Mouse (Mus musculus) lung, embryonic 14.5 days (tissue): ENCODE data around the gene Ldhd. TPM values are rescaled to one million over a fixed set of nuclear protein-coding genes. Genes with fewer than 3 reads are reported as not detected.

Experiments
- ATAC-seq: fragments of 200-750 bp; cut with Nextera tagmentation; 2 replicates; pipeline ENCODE4 v1.8.0; 2017; ENCODE audit warnings: mild to moderate bottlenecking, moderate TSS enrichment, moderate library complexity; ENCODE audit not compliant: insufficient read depth
- DNase-seq: peaks from one replicate; pipeline ENCODE4 v3.0.0-alpha.2; 2015
- H3K27ac ChIP-seq: fragments of 300-500 bp; sonication (generic); 2 replicates; pipeline ENCODE4 v1.5.1; 2014; ENCODE audit warnings: low read depth, mild to moderate bottlenecking, moderate library complexity
- H3K27me3 ChIP-seq: fragments of 300-500 bp; sonication (generic); 2 replicates; pipeline ENCODE4 v1.6.1; 2014; ENCODE audit warnings: low read length, control low read depth; ENCODE audit not compliant: insufficient read depth
- H3K36me3 ChIP-seq: fragments of 300-500 bp; sonication (generic); 2 replicates; pipeline ENCODE4 v1.6.1; 2014; ENCODE audit warnings: control low read depth; ENCODE audit not compliant: insufficient read depth
- H3K4me1 ChIP-seq: fragments of 300-500 bp; sonication (generic); 2 replicates; pipeline ENCODE4 v1.6.1; 2014; ENCODE audit warnings: antibody characterized with exemption, control low read depth; ENCODE audit not compliant: insufficient read depth
- H3K4me2 ChIP-seq: fragments of 300-500 bp; sonication (generic); 2 replicates; pipeline ENCODE4 v1.6.1; 2014; ENCODE audit warnings: mild to moderate bottlenecking
- H3K4me3 ChIP-seq: fragments of 300-500 bp; sonication (generic); 2 replicates; pipeline ENCODE4 v1.5.1; 2014; ENCODE audit warnings: low read depth, low read length
- H3K9ac ChIP-seq: fragments of 300-500 bp; sonication (generic); 2 replicates; pipeline ENCODE4 v1.6.1; 2014
- H3K9me3 ChIP-seq: fragments of 300-500 bp; sonication (generic); 2 replicates; pipeline ENCODE4 v1.6.1; 2016; ENCODE audit warnings: low read depth, low read length, control low read depth
- CTCF ChIP-seq: IDR thresholded peaks from 2 replicates; pipeline ENCODE4 v1.5.1; 2016; ENCODE audit warnings: antibody characterized with exemption, low read depth
- WGBS: fragments of 180-500 bp; shearing (Covaris S2); extraction: QIAGEN DNeasy Blood & Tissue Kit; methylation state at CpG from one replicate; pipeline ENCODE4 v1.1.7; 2014; 5-methylcytosine and 5-hydroxymethylcytosine counted together
- polyA plus RNA-seq: library from polyadenylated mRNA; unstranded; fragments of >200 nt; fragmentation: Nextera tagmentation; extraction: Ambion mirVana; gene quantifications from 2 replicates; pipeline ENCODE4 v1.2.1, GENCODE M21; 2014

Ldhd gene
- polyA plus RNA-seq, 1 experiment from 2014 or later, result 0.30 TPM

GRCm38 (mm10) chr8:111642939-111643263, 12.7 kb upstream of the Ldhd start:
- DNase-seq (peak; percentile 15), ATAC-seq (0 out of 2 replicates have a peak, but pooled peaks have one; percentile 19)
- WGBS, result 11% methylated on average over 5 of the region's 5 CpGs
- Histone ChIP-seq H3K36me3 (no peaks in the 10 kb centered on the region), H3K27me3 (no peaks in the 10 kb centered on the region), H3K4me2 (peak overlapping the region; percentile 76), H3K4me1 (0 out of 2 replicates have a peak, but pooled peaks cover 5% of the 10 kb centered on the region), H3K9ac (peak overlapping the region; percentile 93), H3K9me3 (no peaks in the 10 kb centered on the region), H3K4me3 (peak overlapping the region; percentile 85), H3K27ac (peak overlapping the region; percentile 96)
- TF ChIP-seq CTCF, result no peak

GRCm38 (mm10) chr8:111642496-111642895, 12.3 kb upstream of the Ldhd start:
- ATAC-seq, result no peak
- Histone ChIP-seq H3K9me3 (no peaks in the 10 kb centered on the region), H3K9ac (peak overlapping the region; percentile 93)

GRCm38 (mm10) chr8:111641064-111641463, 10.9 kb upstream of the Ldhd start:
- DNase-seq (no peak), ATAC-seq (no peak)
- no peaks in the 10 kb centered on the region for H3K9me3 ChIP-seq
- H3K27ac ChIP-seq, result no peak overlapping the region
- no peak overlapping the region for H3K4me3 ChIP-seq
- H3K4me2 ChIP-seq, result no peak overlapping the region
- no peaks in the 10 kb centered on the region for H3K36me3 ChIP-seq
- H3K9ac ChIP-seq, result no peak overlapping the region
- WGBS, result 88% methylated on average over 2 of the region's 2 CpGs
- H3K27me3 ChIP-seq, result no peaks in the 10 kb centered on the region
- 0 out of 2 replicates have a peak, but pooled peaks cover 5% of the 10 kb centered on the region for H3K4me1 ChIP-seq
- TF ChIP-seq CTCF, result no peak

More at GRCm38 (mm10) chr8:111642496-111642895, 12.3 kb upstream of the Ldhd start:
- H3K36me3 ChIP-seq, result no peaks in the 10 kb centered on the region
- H3K27ac ChIP-seq, result peak overlapping the region; percentile 96
- 0 out of 2 replicates have a peak, but pooled peaks cover 5% of the 10 kb centered on the region for H3K4me1 ChIP-seq
- WGBS, result 34% methylated on average over 5 of the region's 5 CpGs
- DNase-seq, result no peak
- H3K4me3 ChIP-seq, result peak overlapping the region; percentile 85
- peak overlapping the region; percentile 76 for H3K4me2 ChIP-seq
- no peaks in the 10 kb centered on the region for H3K27me3 ChIP-seq
- no peak for TF ChIP-seq CTCF

GRCm38 (mm10) chr8:111638086-111638485, 7.9 kb upstream of the Ldhd start:
- no peak overlapping the region for H3K9ac ChIP-seq
- no peak for TF ChIP-seq CTCF
- no peaks in the 10 kb centered on the region for H3K36me3 ChIP-seq
- ATAC-seq (no peak), DNase-seq (no peak)
- no peaks in the 10 kb centered on the region for H3K27me3 ChIP-seq
- H3K27ac ChIP-seq, result no peak overlapping the region
- H3K4me1 ChIP-seq, result 0 out of 2 replicates have a peak, but pooled peaks cover 5% of the 10 kb centered on the region
- no peaks in the 10 kb centered on the region for H3K9me3 ChIP-seq
- no peak overlapping the region for H3K4me2 ChIP-seq
- H3K4me3 ChIP-seq, result no peak overlapping the region

GRCm38 (mm10) chr8:111632976-111633375, 2.8 kb upstream of the Ldhd start:
- H3K27me3 ChIP-seq, result no peaks in the 10 kb centered on the region
- 90% methylated on average over 3 of the region's 3 CpGs for WGBS
- H3K4me1 ChIP-seq, result no peaks in the 10 kb centered on the region
- no peak for DNase-seq
- no peaks in the 10 kb centered on the region for H3K36me3 ChIP-seq
- H3K9ac ChIP-seq, result no peak overlapping the region
- H3K27ac ChIP-seq, result no peak overlapping the region
- H3K4me3 ChIP-seq, result no peak overlapping the region
- ATAC-seq, result no peak
- H3K9me3 ChIP-seq, result no peaks in the 10 kb centered on the region
- H3K4me2 ChIP-seq, result no peak overlapping the region
- no peak for TF ChIP-seq CTCF

GRCm38 (mm10) chr8:111631589-111631988, 1.4 kb upstream of the Ldhd start:
- Histone ChIP-seq H3K36me3 (0 out of 2 replicates have a peak, but pooled peaks cover 7% of the 10 kb centered on the region), H3K9me3 (no peaks in the 10 kb centered on the region), H3K4me1 (no peaks in the 10 kb centered on the region), H3K27me3 (no peaks in the 10 kb centered on the region), H3K4me3 (no peak overlapping the region), H3K27ac (no peak overlapping the region), H3K4me2 (no peak overlapping the region), H3K9ac (no peak overlapping the region)
- WGBS, result 92% methylated on average over 8 of the region's 8 CpGs
- no peak for ATAC-seq
- TF ChIP-seq CTCF, result no peak
- DNase-seq, result no peak

- Histone ChIP-seq H3K9ac (no peak overlapping the region), H3K27ac (no peak overlapping the region), H3K27me3 (no peaks in the 10 kb centered on the region), H3K4me1 (no peaks in the 10 kb centered on the region), H3K36me3 (0 out of 2 replicates have a peak, but pooled peaks cover 7% of the 10 kb centered on the region), H3K4me2 (no peak overlapping the region), H3K9me3 (no peaks in the 10 kb centered on the region), H3K4me3 (no peak overlapping the region)
- 83% methylated on average over 19 of the region's 19 CpGs for WGBS
- TF ChIP-seq CTCF, result no peak
- no peak for ATAC-seq
- DNase-seq, result no peak
These were observed 1.2 kb downstream of the Ldhd start for GRCm38 (mm10) chr8:111628894-111629501.

GRCm38 (mm10) chr8:111628401-111628800, 1.8 kb downstream of the Ldhd start:
- Histone ChIP-seq H3K9ac (no peak overlapping the region), H3K4me1 (no peaks in the 10 kb centered on the region), H3K4me3 (no peak overlapping the region), H3K27me3 (no peaks in the 10 kb centered on the region), H3K27ac (no peak overlapping the region), H3K4me2 (no peak overlapping the region), H3K36me3 (peaks cover 7% of the 10 kb centered on the region; the same call in 1 of the 2 replicates), H3K9me3 (no peaks in the 10 kb centered on the region)
- WGBS, result 95% methylated on average over 12 of the region's 12 CpGs
- ATAC-seq (no peak), DNase-seq (no peak)
- no peak for TF ChIP-seq CTCF
